Mouse (Mus musculus) E14TG2a.4 (cell line): Measurements from ENCODE around the gene Foxc1.
A peak's percentile ranks its signal among the peaks of the same experiment; 100 is the strongest.

Source experiments
- H3K27me3 ChIP-seq: 2 replicates; pipeline ENCODE4 v1.6.1; 2014; ENCODE audit warnings: low read length, control low read depth; ENCODE audit not compliant: insufficient read depth
- H3K36me3 ChIP-seq: 2 replicates; pipeline ENCODE4 v1.6.1; 2014; ENCODE audit warnings: low read length, control low read depth; ENCODE audit not compliant: insufficient read depth
- H3K4me1 ChIP-seq: replicated peaks from 2 replicates; pipeline ENCODE4 v1.6.1; 2014; ENCODE audit warnings: low read depth, low read length, control low read depth
- H3K4me3 ChIP-seq: replicated peaks from 2 replicates; pipeline ENCODE4 v1.5.1; 2014; ENCODE audit warnings: mild to moderate bottlenecking, low read length
- H3K9me3 ChIP-seq: 2 replicates; pipeline ENCODE4 v1.6.1; 2014; ENCODE audit warnings: low read length, control low read depth
- CTCF ChIP-seq: conservative IDR thresholded peaks from 2 replicates; pipeline ENCODE4 v1.5.1; 2014; ENCODE audit warnings: low read length
- NANOG ChIP-seq: IDR thresholded peaks from 2 replicates; pipeline ENCODE4 v1.6.1; 2014; ENCODE audit warnings: borderline replicate concordance, low read length, mixed read lengths
- POU5F1 ChIP-seq: IDR thresholded peaks from 2 replicates; pipeline ENCODE4 v1.6.1; 2014; ENCODE audit warnings: low read length, borderline replicate concordance

Foxc1 gene

GRCm38 (mm10) chr13:31808116-31808803, 1.8 kb downstream of the Foxc1 start:
- TF ChIP-seq CTCF: no peak
- TF ChIP-seq POU5F1: no peak
- no peak for TF ChIP-seq NANOG
- H3K4me1 ChIP-seq: peaks cover 28% of the 10 kb centered on the region
- H3K4me3 ChIP-seq: peak overlapping the region; percentile 74
- H3K9me3 ChIP-seq: no peaks in the 10 kb centered on the region
- H3K27me3 ChIP-seq: peaks cover 91% of the 10 kb centered on the region
- no peaks in the 10 kb centered on the region for H3K36me3 ChIP-seq

GRCm38 (mm10) chr13:31808804-31809420, 2.5 kb downstream of the Foxc1 start:
- H3K4me3 ChIP-seq: peak overlapping the region; percentile 74
- H3K36me3 ChIP-seq: no peaks in the 10 kb centered on the region
- H3K4me1 ChIP-seq: peaks cover 23% of the 10 kb centered on the region
- peaks cover 91% of the 10 kb centered on the region for H3K27me3 ChIP-seq
- TF ChIP-seq NANOG (no peak), POU5F1 (no peak), CTCF (no peak)
- no peaks in the 10 kb centered on the region for H3K9me3 ChIP-seq

DNA sequence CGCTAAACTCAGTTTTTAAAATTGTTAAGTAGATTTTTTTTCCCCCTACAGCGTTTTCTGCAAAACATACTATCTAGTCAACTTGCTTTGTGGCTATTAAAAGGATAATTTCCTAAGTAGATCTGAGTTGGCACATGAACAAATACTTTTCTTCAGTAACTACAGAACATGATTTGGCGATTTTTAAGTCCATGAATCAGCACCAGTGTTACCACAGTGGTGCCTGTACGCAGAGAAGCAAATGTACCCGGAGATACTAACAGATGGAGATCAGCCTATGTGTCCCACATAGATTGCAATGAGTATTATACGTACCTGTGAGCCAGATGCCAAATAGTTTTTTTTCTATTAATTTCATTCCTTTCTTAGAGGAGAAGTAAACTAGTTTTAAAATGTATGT, 3.3 kb downstream of the Foxc1 start:
- Histone ChIP-seq H3K9me3 (no peaks in the 10 kb centered on the region), H3K4me1 (peaks cover 21% of the 10 kb centered on the region), H3K36me3 (no peaks in the 10 kb centered on the region), H3K4me3 (no peak overlapping the region), H3K27me3 (peaks cover 91% of the 10 kb centered on the region)
- TF ChIP-seq CTCF: no peak
- TF ChIP-seq POU5F1: no peak
- TF ChIP-seq NANOG: no peak

DNA sequence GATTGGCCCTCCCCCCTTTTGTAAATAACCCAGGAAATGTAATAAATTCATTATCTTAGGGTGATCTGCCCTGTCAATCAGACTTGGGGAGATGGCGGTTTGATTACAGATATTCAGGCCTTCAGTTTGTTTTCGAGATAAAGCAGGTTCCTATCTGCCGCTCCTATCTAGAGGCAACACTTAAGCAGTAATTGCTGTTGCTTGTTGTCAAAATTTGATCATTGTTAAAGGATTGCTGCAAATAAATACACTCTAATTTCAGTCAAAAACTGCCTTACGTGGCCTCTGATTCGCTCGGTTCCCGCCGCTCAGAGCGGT, 3.9 kb downstream of the Foxc1 start:
- H3K27me3 ChIP-seq: peaks cover 91% of the 10 kb centered on the region
- peaks cover 21% of the 10 kb centered on the region for H3K4me1 ChIP-seq
- H3K36me3 ChIP-seq: no peaks in the 10 kb centered on the region
- peak overlapping the region; percentile 61; the same call in 1 of the 2 replicates for H3K4me3 ChIP-seq
- TF ChIP-seq CTCF (no peak), NANOG (no peak), POU5F1 (no peak)
- no peaks in the 10 kb centered on the region for H3K9me3 ChIP-seq

DNA sequence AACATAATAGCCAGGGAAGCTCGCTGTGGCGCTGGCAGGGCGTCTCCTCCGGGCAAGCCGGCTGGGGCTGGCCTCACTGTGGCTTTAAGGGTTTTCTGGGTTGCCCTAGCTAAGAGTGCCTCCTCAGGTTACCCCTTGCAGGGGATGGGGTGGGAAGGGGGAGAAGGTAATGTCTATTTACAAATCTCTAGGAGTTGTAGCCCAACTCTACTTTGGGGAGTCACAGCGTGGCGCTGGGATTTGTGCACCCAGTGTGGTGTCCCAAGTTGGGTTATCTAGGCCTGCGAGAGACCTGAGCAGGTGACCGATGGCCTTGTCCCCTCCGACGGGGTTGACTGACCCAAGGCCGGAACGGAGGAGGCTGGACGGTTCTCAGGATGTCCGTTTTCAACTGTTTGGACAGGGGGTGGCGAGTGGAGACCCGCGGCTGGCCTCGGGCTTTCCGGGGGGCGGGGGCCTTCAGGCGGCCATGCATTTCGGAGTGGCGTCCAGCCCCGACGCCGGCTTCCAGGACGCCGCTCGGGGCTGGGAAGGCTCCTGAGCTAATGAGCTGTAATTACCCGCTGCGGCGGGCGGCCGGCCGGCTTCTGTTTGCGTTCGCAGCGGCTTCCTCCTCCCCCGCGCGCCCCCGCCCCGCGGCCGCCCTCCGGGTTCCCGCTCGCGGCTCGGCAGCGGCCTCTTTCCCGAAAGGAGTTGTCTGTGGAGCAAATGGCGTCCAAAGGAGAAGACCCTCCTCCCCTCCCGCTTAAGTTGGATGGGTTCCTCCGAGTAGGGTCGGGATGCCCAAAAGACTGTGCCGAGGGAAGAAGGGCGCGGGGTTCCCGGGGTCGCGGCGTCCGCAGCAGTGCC, 4.5 kb downstream of the Foxc1 start:
- Histone ChIP-seq H3K36me3 (no peaks in the 10 kb centered on the region), H3K27me3 (peaks cover 90% of the 10 kb centered on the region), H3K4me1 (peaks cover 17% of the 10 kb centered on the region), H3K4me3 (peak overlapping the region; percentile 61), H3K9me3 (peaks cover 2% of the 10 kb centered on the region)
- TF ChIP-seq NANOG (no peak), POU5F1 (no peak), CTCF (no peak)

- no peaks in the 10 kb centered on the region for H3K36me3 ChIP-seq
- H3K4me1 ChIP-seq: peaks cover 14% of the 10 kb centered on the region; the same call in 1 of the 2 replicates
- TF ChIP-seq POU5F1: no peak
- no peak for TF ChIP-seq NANOG
- TF ChIP-seq CTCF: no peak
- H3K27me3 ChIP-seq: peaks cover 90% of the 10 kb centered on the region
- peak overlapping the region; percentile 61 for H3K4me3 ChIP-seq
- peaks cover 9% of the 10 kb centered on the region for H3K9me3 ChIP-seq
Measured at GRCm38 (mm10) chr13:31811542-31812021, 5.1 kb downstream of the Foxc1 start.

GRCm38 (mm10) chr13:31812701-31813100, 6.3 kb downstream of the Foxc1 start:
- Histone ChIP-seq H3K4me3 (no peak overlapping the region), H3K9me3 (peaks cover 10% of the 10 kb centered on the region), H3K4me1 (peaks cover 11% of the 10 kb centered on the region; the same call in 1 of the 2 replicates), H3K36me3 (no peaks in the 10 kb centered on the region), H3K27me3 (peaks cover 88% of the 10 kb centered on the region)
- no peak for TF ChIP-seq POU5F1
- TF ChIP-seq NANOG: no peak
- no peak for TF ChIP-seq CTCF

- peaks cover 87% of the 10 kb centered on the region for H3K27me3 ChIP-seq
- H3K36me3 ChIP-seq: no peaks in the 10 kb centered on the region
- peaks cover 11% of the 10 kb centered on the region for H3K4me1 ChIP-seq
- H3K4me3 ChIP-seq: no peak overlapping the region
- H3K9me3 ChIP-seq: peaks cover 10% of the 10 kb centered on the region
- TF ChIP-seq CTCF: no peak
- TF ChIP-seq POU5F1: no peak
- no peak for TF ChIP-seq NANOG
Measured at GRCm38 (mm10) chr13:31815383-31816003, 9.1 kb downstream of the Foxc1 start.
